Mouse (Mus musculus) neural tube, postnatal 0 days (tissue): ENCODE measurements around the gene Cadm2. TPM values are rescaled to one million over a fixed set of nuclear protein-coding genes. Genes with fewer than 3 reads are reported as not detected.

Experiments
- polyA plus RNA-seq: library from polyadenylated mRNA; unstranded; fragments of >200 nt; fragmentation: Nextera tagmentation; extraction: Ambion mirVana; gene quantifications from 2 replicates; pipeline ENCODE4 v1.2.1, GENCODE M21; 2015

Gene Cadm2
- polyA plus RNA-seq = 64.4 and 68.5 TPM in 2 replicates

DNA sequence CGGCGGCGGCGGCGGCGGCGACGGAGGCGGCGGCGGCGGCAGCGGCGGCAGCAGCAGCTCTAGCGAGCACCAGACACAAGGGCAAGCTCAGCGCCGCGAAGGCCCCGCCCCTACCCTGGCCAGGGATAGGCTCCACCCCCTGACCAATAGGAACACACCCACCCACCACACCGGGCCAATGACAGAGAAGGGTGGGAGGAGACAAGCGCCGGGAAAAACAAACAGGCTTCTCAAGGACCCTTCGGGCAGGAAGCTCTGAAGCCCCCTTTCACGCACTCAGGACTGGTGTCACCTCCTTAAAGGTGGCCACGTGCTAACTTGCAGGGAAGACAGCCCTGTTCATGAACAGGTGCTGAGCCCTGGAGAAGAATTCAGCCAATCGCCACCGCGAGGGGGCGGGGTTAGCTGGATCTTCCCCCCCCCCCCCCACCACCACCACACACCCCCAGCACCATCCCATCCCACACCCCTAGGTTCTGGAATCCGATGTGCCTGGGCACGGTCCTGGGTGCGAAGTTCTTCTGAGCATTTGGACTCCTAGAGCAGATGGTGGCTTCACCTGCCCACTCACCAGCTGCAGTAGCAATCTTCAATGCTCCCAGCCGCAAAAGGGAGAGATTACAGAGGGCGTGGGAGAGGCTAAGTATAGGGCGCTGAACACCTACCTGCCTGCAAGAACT, at the start of gene Cadm2:
Gene Cadm2, minus strand, starts transcription at position 83 of the 680 bp plus-strand sequence.

